Mouse (Mus musculus) frontal cortex, adult 2 months (tissue): ENCODE measurements around the gene Ankrd17. TPM values are rescaled to one million over a fixed set of nuclear protein-coding genes. Genes with fewer than 3 reads are reported as not detected.
A peak's percentile ranks its signal among the peaks of the same experiment; 100 is the strongest.

ENCODE experiments used
- DNase-seq, 2 experiments: peaks; one replicate each; pipeline ENCODE4 v3.0.0; 2022; ENCODE audit warnings: low spot score in 1 of 2; ENCODE audit errors: extremely low spot score in 1 of 2
- polyA plus RNA-seq: library from polyadenylated mRNA; depleted of rRNA; stranded (reverse); fragments of >200 nt; gene quantifications from 2 replicates; pipeline ENCODE4 v1.2.3, GENCODE M21; 2012; rRNA removed

Ankrd17 gene
- 50.2 and 55.1 TPM in 2 replicates for polyA plus RNA-seq

DNA sequence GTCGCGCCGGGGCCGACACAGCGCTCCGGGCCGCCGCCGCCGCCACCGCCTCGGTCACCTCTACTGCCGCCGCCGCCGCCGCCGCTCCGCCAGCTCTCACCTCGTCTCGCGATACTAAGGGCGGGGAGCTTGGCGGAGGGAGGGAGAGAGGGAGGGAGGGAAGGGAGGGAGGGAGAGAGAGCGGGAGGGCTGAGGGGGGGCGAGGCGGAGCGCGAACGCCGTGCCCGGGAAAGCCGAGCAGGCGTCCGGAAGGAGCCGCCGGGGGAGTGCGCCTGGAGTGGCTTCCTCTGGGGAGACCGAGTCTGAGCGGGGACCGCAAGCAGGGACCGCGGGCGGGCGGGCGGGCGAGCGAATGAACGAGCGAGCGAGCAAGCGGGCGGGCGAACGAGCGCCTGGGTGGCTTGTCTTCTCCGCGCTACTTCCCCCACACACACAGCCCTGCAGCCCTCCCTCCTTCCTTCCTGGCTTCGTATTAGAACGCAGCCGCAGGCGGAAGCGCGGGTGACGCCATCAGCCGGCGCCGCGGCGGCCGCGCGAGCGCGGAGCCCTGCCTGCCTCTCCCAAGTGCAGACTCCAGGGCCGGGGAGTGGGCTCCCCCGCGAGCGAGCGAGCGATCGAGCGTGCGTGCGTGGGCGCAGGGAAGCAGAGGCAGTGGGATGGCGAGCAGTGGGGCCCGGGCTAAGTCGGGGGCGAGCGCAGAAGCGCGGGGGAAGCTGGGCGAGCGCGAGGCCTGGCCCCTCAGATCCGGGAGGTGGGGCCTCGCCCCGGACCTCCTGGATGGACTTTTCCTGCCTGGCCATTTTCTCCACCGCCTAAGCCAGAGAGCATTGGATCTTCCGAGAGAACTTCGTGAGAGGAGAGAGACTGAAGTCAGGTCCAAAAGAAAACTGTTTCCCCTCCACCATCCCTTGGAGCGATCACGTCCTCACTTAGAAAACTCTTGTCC lies at the start of gene Ankrd17:
Gene Ankrd17, minus strand, starts transcription at position 457 of the 946 bp plus-strand sequence.
- DNase-seq: peak; percentile 85 to 93

DNA sequence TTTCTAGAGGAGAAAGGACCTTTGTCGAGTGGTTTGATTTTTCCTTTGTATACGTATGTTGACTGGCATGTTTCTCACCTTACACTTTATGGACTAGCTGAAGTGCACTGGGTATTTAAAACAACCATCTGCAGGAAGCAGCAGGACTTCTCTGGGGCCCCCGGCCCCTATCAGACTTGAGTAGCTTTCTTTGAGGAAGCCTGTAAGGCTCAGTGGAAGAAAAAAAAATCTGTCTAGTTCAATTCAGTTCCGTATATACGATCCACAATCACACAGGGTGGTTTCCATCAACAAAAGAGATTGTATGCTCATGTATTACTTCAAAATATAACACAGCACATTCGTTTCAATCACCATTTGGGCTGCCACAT lies 48.5 kb upstream of the Ankrd17 start:
- no peak for DNase-seq

DNA sequence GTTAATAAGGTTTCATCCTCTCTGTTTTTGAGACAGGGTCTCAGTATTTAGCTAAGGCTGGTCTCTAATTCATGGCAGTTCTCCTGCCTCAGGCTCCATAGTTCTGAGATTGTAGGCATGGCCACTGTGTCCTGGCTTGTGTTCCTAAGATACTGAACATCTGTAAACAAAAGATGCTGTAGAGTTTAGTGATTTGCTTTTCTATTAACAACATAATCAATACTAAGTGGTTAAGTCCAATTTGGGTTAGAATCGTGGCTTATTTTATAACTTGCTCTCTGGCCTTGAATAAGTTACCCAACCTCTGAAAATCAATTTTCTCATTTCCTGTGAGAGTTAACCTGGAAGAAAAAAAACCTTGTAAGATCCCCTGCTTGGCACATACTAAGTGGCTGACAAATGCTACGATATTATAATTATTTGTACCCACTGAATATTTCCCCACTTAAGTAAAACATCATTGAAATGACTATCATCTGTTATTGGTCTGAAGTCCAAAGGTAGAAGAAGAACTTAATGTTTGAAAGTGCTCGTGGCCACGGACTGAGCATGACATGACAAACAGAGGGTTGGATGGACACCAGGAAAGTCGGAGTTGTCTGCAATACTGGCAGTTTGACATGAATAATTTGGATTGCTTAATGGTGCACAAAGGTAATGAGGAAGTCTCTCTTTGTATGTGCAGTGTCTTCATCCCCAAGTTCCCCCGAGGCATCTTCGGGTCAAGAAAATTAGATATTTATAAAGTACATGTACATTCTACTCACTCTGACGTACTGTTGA lies 48.0 kb upstream of the Ankrd17 start:
- DNase-seq: no peak

DNA sequence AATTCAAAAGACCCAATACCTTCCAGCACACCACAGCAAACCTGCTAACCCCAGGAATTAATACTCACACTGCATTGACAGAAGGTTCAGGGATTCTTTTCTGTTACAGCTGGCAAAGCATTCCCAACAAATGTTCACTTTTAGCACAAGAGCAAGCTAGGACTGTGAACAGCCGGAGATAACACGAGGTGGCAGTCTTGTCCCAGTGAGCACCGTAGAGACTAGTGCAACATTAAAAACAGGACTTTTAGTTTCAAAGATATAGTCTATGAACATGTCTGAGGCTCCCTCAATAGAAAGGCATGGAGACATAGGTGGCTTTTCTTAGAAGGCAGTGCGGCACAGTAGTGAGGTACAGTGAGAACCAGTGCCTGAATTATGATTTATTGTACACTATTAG lies 38.8 kb upstream of the Ankrd17 start:
- peak; percentile 14 to 79 for DNase-seq

DNA sequence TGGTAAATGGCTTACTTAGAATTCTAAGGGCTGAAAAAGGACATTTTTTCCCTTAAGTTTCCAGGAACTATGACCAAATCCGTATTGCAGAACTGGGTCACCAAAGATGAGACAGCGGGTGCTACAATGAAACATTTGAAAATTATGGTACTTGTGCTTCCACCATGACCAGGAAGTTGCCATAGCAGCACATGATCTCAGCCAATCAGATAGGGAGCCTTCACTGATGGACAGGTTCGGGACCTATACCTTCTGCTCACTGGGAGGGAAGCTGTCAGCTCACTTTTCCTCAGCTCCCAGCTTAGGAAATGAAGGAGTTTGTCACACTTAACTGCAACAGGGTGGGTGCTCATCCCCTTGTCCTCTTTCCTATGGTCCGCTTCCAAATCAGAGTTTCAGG lies 30.4 kb upstream of the Ankrd17 start:
- DNase-seq: peak in 1 of 2 experiments; percentile 17

DNA sequence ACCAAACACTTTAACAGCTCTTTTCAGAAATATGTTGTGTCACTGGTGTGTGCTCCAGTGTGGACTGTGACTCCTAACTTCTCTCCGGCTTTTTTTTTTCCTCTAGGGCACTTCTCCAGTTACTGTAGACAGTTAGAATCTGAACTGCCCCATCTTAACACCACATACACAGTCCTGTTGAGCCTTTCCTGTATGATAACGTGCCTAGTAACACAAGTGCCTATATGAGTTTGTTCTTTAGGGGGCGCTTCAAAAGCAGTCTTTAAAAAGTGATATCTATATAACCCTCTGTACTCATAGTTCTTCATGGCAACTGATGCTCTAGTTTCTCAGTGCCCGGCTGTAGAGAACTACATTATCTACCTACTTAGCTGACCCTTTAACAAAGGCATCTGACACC lies 27.9 kb upstream of the Ankrd17 start:
- DNase-seq: no peak

DNA sequence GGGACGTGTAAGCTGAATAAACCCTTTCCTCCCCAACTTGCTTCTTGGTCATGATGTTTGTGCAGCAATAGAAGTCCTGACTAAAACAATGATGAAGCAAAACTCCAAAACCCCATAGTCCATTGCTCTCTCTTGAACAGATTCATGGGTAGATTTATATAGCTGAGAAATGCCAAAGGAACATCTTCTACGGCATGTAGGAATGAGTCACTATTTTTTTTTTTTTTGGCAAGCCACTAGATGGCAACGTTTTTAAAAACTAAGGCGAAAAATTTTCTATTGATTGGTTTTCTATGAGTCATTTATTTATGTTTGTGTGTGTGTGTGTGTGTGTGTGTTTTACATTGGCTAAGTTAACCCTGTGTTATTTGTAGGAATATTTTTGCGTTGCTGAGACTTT lies 27.4 kb upstream of the Ankrd17 start:
- DNase-seq: no peak

DNA sequence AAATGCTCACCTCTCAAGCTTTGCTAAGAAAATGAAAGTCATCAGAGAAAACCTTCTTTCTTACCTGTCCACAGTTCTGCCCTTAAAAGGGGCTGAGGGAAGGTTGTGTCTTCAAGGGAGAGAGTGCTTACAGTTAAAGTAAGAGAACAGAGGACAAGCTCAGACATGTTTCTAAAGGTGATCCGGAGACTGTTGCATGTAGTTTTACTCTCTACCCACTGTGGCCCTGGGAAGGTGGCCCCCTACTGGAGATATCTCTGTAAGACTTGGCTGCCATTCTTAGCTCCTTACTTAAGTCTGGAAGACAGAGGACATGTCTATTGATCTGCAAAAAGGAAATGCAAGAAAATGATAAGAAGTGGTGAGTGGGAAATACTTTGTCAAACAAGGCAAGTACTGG lies 16.7 kb upstream of the Ankrd17 start:
- no peak for DNase-seq

DNA sequence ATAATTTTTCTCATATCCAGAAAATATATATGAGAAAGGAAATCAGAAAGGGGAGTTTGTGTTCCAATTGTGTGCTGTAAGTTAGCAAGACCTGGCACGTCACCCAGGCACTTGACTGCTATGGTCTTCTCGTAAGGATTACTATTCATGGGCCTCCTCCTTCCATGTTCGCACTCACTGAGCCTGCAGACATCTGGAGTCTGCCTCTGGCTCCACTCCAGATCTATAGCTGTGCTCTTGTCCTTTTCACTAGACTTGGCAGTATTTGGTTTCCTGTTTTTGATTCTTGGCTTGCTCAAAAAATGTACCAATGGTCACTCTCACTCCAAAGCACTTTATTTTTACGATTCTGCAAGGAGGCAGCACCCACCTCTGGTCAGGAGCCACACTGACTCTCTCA lies 15.1 kb upstream of the Ankrd17 start:
- no peak for DNase-seq

DNA sequence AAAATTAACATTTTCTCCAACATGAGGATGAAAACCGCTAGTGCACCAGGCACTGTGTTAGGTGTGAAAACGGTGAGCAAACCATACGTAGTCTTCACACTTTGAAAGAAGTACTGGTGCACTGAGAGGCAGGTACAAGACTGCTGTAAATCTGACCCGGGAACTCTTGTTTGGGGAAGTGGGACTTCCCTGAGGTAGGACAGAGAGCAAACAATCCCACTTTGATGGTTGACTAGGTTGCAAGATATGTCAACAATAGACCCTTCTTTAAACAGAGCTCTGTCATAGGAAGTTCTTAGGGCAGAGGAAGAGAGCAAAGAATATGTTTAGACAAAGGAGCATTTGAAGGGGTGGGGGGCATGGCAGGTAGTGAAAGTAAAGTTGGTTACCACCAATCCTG lies 7.3 kb upstream of the Ankrd17 start:
- DNase-seq: no peak

DNA sequence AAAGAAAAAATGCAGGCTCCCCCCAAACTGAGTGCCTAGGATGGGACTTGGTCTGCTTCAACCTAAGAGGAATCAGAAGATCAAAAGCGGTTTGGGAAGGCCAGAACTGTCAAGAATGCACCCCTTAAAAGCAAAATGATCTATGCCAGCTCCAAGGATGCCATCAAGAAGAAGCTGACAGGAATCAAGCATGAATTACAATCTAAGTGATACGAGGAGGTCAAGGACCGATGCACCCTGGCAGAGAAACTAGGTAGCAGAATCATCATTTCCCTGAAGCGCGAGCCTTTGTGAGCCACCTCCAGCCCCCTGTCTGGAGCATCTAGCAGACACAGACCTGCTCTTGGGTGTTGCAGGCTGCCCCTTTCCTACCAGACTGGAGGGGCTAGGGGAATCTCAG lies 4.0 kb upstream of the Ankrd17 start:
- DNase-seq: no peak

DNA sequence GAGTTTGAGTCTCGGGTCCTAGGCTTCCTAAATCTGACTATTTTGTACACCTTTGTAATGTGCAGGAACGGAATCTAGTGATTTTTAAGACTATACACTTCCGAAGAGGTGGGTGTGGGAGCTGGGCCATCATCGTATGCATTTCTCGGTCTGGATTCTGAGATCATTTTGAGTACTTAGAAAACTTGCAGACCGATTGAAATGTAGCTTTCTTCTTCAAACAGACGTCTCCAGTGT lies 608 bp upstream of the Ankrd17 start, which contains the start of gene Gm9958:
Gene Gm9958, plus strand, starts transcription at position 138 of the 237 bp plus-strand sequence.
- DNase-seq: peak in 1 of 2 experiments; percentile 3

DNA sequence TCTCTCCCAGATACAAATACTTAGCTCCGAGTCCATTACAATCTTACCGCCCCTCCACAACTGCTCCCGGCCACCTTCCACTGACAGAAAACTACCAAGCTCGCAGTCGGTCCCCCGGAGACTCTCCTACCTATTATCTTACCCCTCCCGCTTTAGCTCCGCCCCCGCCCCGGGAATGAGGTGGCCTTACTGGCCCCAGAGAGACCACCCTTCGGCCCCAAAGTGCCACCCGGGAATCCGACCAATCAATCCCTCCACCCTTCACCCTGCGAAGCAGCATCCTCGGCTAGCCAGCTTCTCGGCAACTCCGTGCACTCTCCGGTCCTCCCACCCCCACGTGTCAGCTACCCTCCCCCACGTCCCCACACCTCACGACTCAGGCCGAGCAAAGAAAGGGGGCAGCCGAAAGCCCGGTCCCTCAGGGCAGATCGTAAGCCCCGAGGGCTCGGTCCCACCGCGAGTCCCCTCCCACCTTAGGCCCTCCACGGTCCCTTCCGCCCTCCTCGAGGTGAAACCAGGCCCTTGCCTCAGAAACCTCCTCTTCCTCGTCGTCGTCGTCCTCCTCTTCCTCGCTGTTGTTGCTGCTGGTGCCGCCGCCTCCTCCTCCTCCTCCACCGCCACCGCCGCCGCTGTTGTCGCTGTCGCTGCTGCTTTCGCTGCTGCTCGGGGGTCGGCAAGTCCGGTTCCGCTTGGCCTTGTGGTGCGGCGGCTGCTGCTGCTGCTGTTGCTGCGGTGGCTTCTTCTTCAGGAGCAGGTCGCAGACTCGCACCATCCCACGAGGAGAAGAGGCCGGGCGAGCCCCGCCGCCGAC lies 1.0 kb downstream of the Ankrd17 start:
- DNase-seq: peak; percentile 20 to 40

DNA sequence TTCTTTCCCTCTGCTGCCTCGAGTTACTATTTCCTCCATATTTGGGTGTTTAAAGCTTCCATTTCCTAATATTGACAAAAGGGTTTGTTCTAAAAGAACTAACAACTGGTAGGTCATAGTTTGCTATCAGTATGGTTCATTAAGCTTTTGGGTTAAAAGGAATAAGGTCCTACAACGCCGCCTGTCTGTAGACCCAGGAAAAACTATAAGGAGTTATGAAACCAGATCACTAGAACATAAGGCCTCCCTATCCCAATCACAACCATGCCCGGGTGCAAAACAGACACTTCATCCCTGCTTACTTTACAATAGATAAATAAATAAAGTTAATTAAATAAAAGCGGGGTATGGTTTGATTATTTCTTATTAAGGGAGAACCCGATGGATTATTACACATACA lies 1.9 kb downstream of the Ankrd17 start:
- DNase-seq: peak; percentile 74 to 90

DNA sequence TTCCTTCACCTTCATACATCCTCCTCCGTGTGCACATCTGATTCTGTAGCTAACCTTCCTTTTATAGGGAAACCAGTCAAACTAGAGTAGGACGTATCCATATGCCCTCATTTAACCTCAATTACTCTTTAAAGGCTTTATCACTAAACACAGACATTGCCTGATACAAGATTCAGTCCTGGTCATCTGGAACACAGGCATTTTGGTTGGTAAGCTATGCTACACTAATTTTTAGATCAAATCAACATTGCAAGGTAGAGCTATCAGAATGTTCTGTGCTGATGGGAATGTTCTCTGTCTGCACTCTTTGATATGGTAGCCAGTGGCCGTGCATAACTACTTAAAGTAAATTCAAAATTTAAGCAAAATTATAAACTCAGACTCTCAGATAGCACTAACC lies 10.6 kb downstream of the Ankrd17 start:
- no peak for DNase-seq

DNA sequence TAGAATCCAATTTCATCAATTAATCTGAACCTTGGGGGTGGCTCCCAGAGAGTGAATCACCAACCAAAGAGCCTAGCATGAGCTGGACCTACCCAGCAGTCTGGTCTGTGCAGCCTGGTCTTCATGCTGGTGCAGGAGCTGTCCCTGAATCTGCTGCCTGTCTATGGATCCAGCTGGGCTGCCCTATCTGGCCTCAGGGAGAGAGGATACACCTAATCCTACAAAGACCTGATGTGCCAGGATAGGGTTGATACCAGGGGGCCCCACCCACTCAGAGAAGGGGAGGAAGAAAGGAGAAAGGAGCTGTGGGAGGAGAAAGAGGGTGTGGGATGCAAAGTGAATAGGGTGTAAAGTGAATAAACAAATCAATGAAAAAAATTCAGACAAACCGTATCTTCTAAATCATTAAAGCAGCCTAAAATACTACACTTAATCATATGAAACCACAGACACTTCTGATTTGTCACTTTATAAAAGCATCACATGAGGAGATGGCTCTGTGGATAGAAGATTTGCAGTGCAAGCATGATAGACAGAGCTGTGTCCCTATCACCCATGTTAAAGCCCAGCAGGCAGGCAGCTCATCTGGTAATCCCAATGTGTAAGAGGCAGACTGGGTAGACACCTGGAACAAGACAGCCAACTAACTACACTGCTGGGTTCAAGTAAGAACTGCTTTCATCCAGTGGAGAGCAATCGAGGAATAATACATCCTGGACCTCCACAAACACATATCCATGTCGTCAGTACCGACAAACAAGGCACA lies 12.6 kb downstream of the Ankrd17 start:
- DNase-seq: no peak

DNA sequence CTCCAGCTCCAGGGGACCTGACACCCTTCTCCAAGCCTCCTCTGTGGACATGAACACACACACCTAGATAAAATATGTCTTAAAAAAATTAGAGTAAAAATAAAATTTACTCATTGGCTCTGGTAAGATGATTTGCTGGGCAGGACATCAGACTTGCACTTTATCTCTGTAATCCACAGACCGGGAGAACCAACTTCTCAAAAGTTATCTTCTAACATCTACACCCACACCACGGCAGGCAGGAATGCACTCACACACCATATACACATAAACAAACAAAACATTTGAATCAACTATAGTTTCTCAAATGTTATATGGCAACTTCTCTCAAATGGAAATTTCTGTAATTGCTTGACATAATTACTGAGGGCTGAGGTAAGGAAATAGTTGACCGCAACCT lies 19.5 kb downstream of the Ankrd17 start:
- DNase-seq: no peak

DNA sequence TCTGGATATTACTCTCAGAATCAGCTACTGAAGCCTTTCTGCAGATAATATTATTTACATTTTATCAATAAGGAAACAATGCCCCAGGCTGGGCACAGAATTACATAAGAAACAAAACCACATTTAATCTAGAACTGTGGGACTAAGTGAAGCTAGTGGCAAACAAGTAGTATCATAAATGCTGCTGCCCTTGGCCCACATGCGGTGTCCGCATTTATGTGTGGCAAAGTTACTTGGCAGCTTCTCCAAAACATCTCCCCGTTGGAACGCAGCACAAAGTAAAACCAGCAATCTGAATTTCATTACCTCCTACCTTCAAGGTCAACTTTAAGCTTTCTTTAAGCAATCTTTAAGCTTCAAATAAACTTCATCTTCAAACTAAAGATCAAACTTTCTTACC lies 25.5 kb downstream of the Ankrd17 start:
- no peak for DNase-seq

DNA sequence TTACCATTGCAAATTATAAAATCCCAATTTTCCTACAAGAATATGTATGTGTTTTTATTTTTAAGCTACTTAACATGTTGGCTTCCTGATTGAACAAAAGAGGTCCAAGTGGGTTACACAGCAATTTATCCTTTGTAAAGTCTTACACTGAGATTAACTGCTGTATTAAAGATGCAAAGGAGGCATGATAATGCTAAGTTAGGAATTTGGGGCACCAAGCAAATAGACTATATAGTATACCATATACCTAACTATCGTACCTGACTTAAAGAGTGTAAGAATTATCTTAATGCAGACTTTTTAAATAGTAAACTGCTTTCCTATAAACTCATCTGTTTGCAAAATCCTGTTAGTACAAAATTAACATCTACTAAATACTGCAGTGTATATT lies 26.4 kb downstream of the Ankrd17 start:
- DNase-seq: no peak
